Mouse (Mus musculus): ENCODE results near the gene Copz1.

GRCm38 (mm10) chr15:103343008-103343407 is 70.5 kb downstream of the Copz1 start:
- no peak for TF ChIP-seq TCF12 (IDR thresholded peaks at IDR 0.05; ENCODE audit: low read depth, low read length)
- TF ChIP-seq EP300 (IDR thresholded peaks at IDR 0.05; ENCODE audit: low read length): no peak
- no peak for TF ChIP-seq E2F4 (IDR thresholded peaks at IDR 0.05; ENCODE audit: insufficient replicate concordance, low read depth, low read length)
- no peak for TF ChIP-seq CHD1 (IDR thresholded peaks at IDR 0.05; ENCODE audit: low read depth, low read length)
- no peak for TF ChIP-seq POLR2A (IDR thresholded peaks at IDR 0.05; ENCODE audit: low read depth, low read length)
- TF ChIP-seq HCFC1 (IDR thresholded peaks at IDR 0.05; ENCODE audit: low read depth, low read length): no peak
- no peak for TF ChIP-seq CTCF (conservative IDR thresholded peaks at IDR 0.05 in 1 of 2, IDR thresholded peaks at IDR 0.05 in 1 of 2; ENCODE audit: low read depth in 2 of 2, low read length in 2 of 2)
- TF ChIP-seq MEF2A (IDR thresholded peaks at IDR 0.05; ENCODE audit: borderline replicate concordance, low read depth, low read length): no peak
- no peak for TF ChIP-seq JUND (conservative IDR thresholded peaks at IDR 0.05; ENCODE audit: low read depth, low read length)
- no peak for TF ChIP-seq NELFE (IDR thresholded peaks at IDR 0.05; ENCODE audit: low read depth, low read length)
- no peak for TF ChIP-seq MAFK (IDR thresholded peaks at IDR 0.05; ENCODE audit: insufficient replicate concordance, low read length)
- TF ChIP-seq TBP (conservative IDR thresholded peaks at IDR 0.05; ENCODE audit: low read depth, low read length): no peak
